Mouse (Mus musculus) embryonic fibroblast, embryonic 13.5 days (primary cell): ENCODE data around the gene Dnah8.

Experiments
- CTCF ChIP-seq: IDR thresholded peaks from 2 replicates; pipeline ENCODE4 v1.5.1; 2011; ENCODE audit warnings: mild to moderate bottlenecking, control low read depth, low read length, moderate library complexity, borderline replicate concordance; ENCODE audit not compliant: insufficient read depth
- POLR2A ChIP-seq: IDR thresholded peaks from 2 replicates; pipeline ENCODE4 v1.6.1; 2011; ENCODE audit warnings: low read depth, mild to moderate bottlenecking, control low read depth, low read length, moderate library complexity

GRCm38 (mm10) chr17:30840046-30840445 is 215.9 kb downstream of the Dnah8 start:
- TF ChIP-seq POLR2A (no peak), CTCF (no peak)
